Mouse (Mus musculus) bone marrow, adult 2 months (tissue): ENCODE results near the gene Olfr453.

Experiments used
- CTCF ChIP-seq: fragments of 200-500 bp; IDR thresholded peaks from 2 replicates; pipeline ENCODE4 v1.5.1; 2011; ENCODE audit warnings: low read length, control low read depth; ENCODE audit not compliant: control insufficient read depth, insufficient read depth
- POLR2A ChIP-seq: fragments of 200-500 bp; IDR thresholded peaks from 2 replicates; pipeline ENCODE4 v1.6.1; 2011; ENCODE audit warnings: low read depth, mild to moderate bottlenecking, control low read depth, low read length, borderline replicate concordance; ENCODE audit not compliant: control insufficient read depth

DNA sequence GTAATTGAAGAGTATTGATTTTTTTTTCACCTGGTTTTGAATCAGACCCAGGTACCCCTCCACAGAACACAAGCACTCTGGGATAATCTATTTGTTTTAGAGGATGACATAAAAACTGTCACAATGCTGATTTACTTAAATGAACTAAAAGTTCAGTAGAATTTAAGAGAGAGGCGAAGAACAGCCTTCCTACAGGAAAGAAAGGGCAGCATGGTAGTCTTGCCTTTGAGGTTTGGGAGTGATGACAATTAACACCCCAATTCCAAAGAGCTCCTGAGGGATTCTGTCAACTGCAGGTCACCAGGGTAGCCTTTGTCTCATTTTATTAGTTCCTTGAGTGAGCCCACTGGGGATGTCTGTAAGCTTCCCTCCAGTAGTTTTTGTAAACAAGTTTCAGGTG, 16.9 kb downstream of the Olfr453 start, which contains the start of gene Olfr38:
- TF ChIP-seq CTCF, result no peak
- no peak for TF ChIP-seq POLR2A
